Mouse (Mus musculus) limb, embryonic 14.5 days (tissue): ENCODE data around the gene Fbxl19. TPM values are rescaled to one million over a fixed set of nuclear protein-coding genes. Genes with fewer than 3 reads are reported as not detected.

Experiments
- ATAC-seq: fragments of 200-750 bp; cut with Nextera tagmentation; 2 replicates; pipeline ENCODE4 v1.8.0; 2017; ENCODE audit warnings: low read depth, moderate number of reproducible peaks, moderate TSS enrichment; ENCODE audit not compliant: low FRiP score
- DNase-seq: peaks from one replicate; pipeline ENCODE4 v3.0.0-alpha.2; 2015; ENCODE audit warnings: low spot score
- H3K27ac ChIP-seq: fragments of 300-500 bp; sonication (generic); replicated peaks from 2 replicates; pipeline ENCODE4 v1.5.1; 2014; ENCODE audit warnings: low read depth, mild to moderate bottlenecking, low read length, moderate library complexity, mixed read lengths
- H3K27me3 ChIP-seq: fragments of 300-500 bp; sonication (generic); 2 replicates; pipeline ENCODE4 v1.6.1; 2014; ENCODE audit warnings: low read length, mixed read lengths; ENCODE audit not compliant: control insufficient read depth, insufficient read depth
- H3K36me3 ChIP-seq: fragments of 300-500 bp; sonication (generic); 2 replicates; pipeline ENCODE4 v1.6.1; 2014; ENCODE audit warnings: mild to moderate bottlenecking, low read length, moderate library complexity, mixed read lengths; ENCODE audit not compliant: control insufficient read depth, insufficient read depth
- H3K4me1 ChIP-seq: fragments of 300-500 bp; sonication (generic); 2 replicates; pipeline ENCODE4 v1.6.1; 2014; ENCODE audit warnings: antibody characterized with exemption, low read length, mixed read lengths; ENCODE audit not compliant: control insufficient read depth, insufficient read depth
- H3K4me2 ChIP-seq: fragments of 300-500 bp; sonication (generic); replicated peaks from 2 replicates; pipeline ENCODE4 v1.6.1; 2014; ENCODE audit warnings: low read depth, mild to moderate bottlenecking, low read length, moderate library complexity; ENCODE audit not compliant: severe bottlenecking
- H3K4me3 ChIP-seq: fragments of 300-500 bp; sonication (generic); replicated peaks from 2 replicates; pipeline ENCODE4 v1.5.1; 2014; ENCODE audit warnings: low read length
- H3K9ac ChIP-seq: fragments of 300-500 bp; sonication (generic); 2 replicates; pipeline ENCODE4 v1.6.1; 2014; ENCODE audit warnings: mild to moderate bottlenecking, low read depth, low read length, moderate library complexity; ENCODE audit not compliant: severe bottlenecking
- H3K9me3 ChIP-seq: fragments of 300-500 bp; sonication (generic); 2 replicates; pipeline ENCODE4 v1.6.1; 2016; ENCODE audit warnings: low read length; ENCODE audit not compliant: control insufficient read depth
- POLR2A ChIP-seq: fragments of 200-500 bp; IDR thresholded peaks from 2 replicates; pipeline ENCODE4 v1.8.0; 2012; ENCODE audit warnings: inconsistent platforms, mild to moderate bottlenecking, moderate library complexity, borderline replicate concordance; ENCODE audit not compliant: insufficient read depth, insufficient read length; ENCODE audit errors: extremely low read depth
- WGBS: fragments of 180-500 bp; shearing (Covaris S2); extraction: QIAGEN DNeasy Blood & Tissue Kit; methylation state at CpG from one replicate; pipeline ENCODE4 v1.1.7; 2014; 5-methylcytosine and 5-hydroxymethylcytosine counted together
- polyA plus RNA-seq, 2 experiments: library from polyadenylated mRNA; depleted of rRNA in 1 of 2; stranded (reverse) in 1 of 2; unstranded in 1 of 2; fragments of >200 nt; fragmentation: Nextera tagmentation in 1 of 2; extraction: Ambion mirVana in 1 of 2; gene quantifications; 2 replicates each; pipeline versions ENCODE4 v1.2.1 to v1.2.3; 2012 to 2014

The Fbxl19 gene
- polyA plus RNA-seq, 2 experiments: 4.4 to 64.5 TPM

- Histone ChIP-seq H3K27ac (peak overlapping the region; percentile 96), H3K9me3 (no peaks in the 10 kb centered on the region), H3K27me3 (no peaks in the 10 kb centered on the region), H3K4me1 (peaks cover 43% of the 10 kb centered on the region), H3K4me3 (no peak overlapping the region), H3K36me3 (peaks cover 24% of the 10 kb centered on the region), H3K9ac (no peak overlapping the region), H3K4me2 (no peak overlapping the region)
- no peak for ATAC-seq
- 89% methylated on average over 3 of the region's 3 CpGs for WGBS
- TF ChIP-seq POLR2A: no peak
- no peak for DNase-seq
Measured at GRCm38 (mm10) chr7:127711031-127711430, 33.3 kb upstream of the Fbxl19 start.

GRCm38 (mm10) chr7:127711456-127711855 lies 32.9 kb upstream of the Fbxl19 start:
- TF ChIP-seq POLR2A: no peak
- no peak for ATAC-seq
- H3K9me3 ChIP-seq: no peaks in the 10 kb centered on the region
- H3K27me3 ChIP-seq: no peaks in the 10 kb centered on the region
- H3K36me3 ChIP-seq: peaks cover 23% of the 10 kb centered on the region
- H3K4me3 ChIP-seq: no peak overlapping the region
- DNase-seq: peak; percentile 38
- H3K4me2 ChIP-seq: peak overlapping the region; percentile 62
- H3K9ac ChIP-seq: no peak overlapping the region
- peak overlapping the region; percentile 96 for H3K27ac ChIP-seq
- H3K4me1 ChIP-seq: peaks cover 43% of the 10 kb centered on the region
- WGBS: 67% methylated on average over 3 of the region's 3 CpGs

- TF ChIP-seq POLR2A: no peak
- Histone ChIP-seq H3K27ac (peak within 1 kb of the TSS; percentile 96), H3K4me1 (peaks cover 43% of the 10 kb centered on the region), H3K4me3 (peak within 1 kb of the TSS; percentile 50), H3K9ac (peak within 1 kb of the TSS; percentile 49), H3K9me3 (no peaks in the 10 kb centered on the region), H3K36me3 (peaks cover 16% of the 10 kb centered on the region), H3K4me2 (peak within 1 kb of the TSS; percentile 62), H3K27me3 (no peaks in the 10 kb centered on the region)
- DNase-seq (peak; percentile 95), ATAC-seq (peak; percentile 78)
- WGBS: under 1% methylated on average over 28 of the region's 28 CpGs
Measured at GRCm38 (mm10) chr7:127712461-127713385, 31.6 kb upstream of the Fbxl19 start, which contains the start of gene Ctf1. Gene Ctf1, plus strand, starts transcription at chr7:127712736.

GRCm38 (mm10) chr7:127714816-127715215 lies 29.5 kb upstream of the Fbxl19 start:
- no peak for TF ChIP-seq POLR2A
- DNase-seq: no peak
- Histone ChIP-seq H3K4me2 (no peak overlapping the region), H3K9me3 (no peaks in the 10 kb centered on the region), H3K4me3 (no peak overlapping the region), H3K27ac (no peak overlapping the region), H3K9ac (no peak overlapping the region), H3K36me3 (peaks cover 21% of the 10 kb centered on the region), H3K4me1 (peaks cover 34% of the 10 kb centered on the region), H3K27me3 (no peaks in the 10 kb centered on the region)
- 80% methylated on average over 4 of the region's 4 CpGs for WGBS
- no peak for ATAC-seq

- peak overlapping the region; percentile 32 for H3K4me3 ChIP-seq
- DNase-seq: peak; percentile 15
- H3K9ac ChIP-seq: peak overlapping the region; percentile 60
- peak overlapping the region; percentile 53 for H3K4me2 ChIP-seq
- no peaks in the 10 kb centered on the region for H3K9me3 ChIP-seq
- no peak for TF ChIP-seq POLR2A
- H3K4me1 ChIP-seq: peaks cover 19% of the 10 kb centered on the region
- no peak overlapping the region for H3K27ac ChIP-seq
- WGBS: no CpG with 5 or more reads among the region's 41 CpGs
- H3K27me3 ChIP-seq: no peaks in the 10 kb centered on the region
- no peak for ATAC-seq
- peaks cover 21% of the 10 kb centered on the region for H3K36me3 ChIP-seq
Measured at GRCm38 (mm10) chr7:127716992-127717391, 27.4 kb upstream of the Fbxl19 start.
